Mouse (Mus musculus): ENCODE measurements at regions not wholly inside any gene's neighbourhood (a gene's known extent, or its start where the extent isn't known, plus 50 kb on each side); places are given as distances from the start of the nearest gene placed in this dataset.

GRCm38 (mm10) chr3:58135607-58136365 is 278.7 kb upstream of the Tsc22d2 start:
- Histone ChIP-seq H3K9ac (ENCODE audit: insufficient read depth, low read depth, low read length, poor library complexity, severe bottlenecking) (no peak overlapping the region), H3K4me3 (ENCODE audit: insufficient read depth in 1 of 2, low read depth in 1 of 2, low read length in 2 of 2, poor library complexity in 1 of 2, severe bottlenecking in 1 of 2) (no peak overlapping the region), H3K4me1 (ENCODE audit: control insufficient read depth in 2 of 2, insufficient read depth in 2 of 2, low read length in 2 of 2, poor library complexity in 1 of 2) (peaks cover 0 to 5% of the 10 kb centered on the region in 2 experiments; a peak in 2 of 4 replicates), H3K27ac (ENCODE audit: insufficient read depth, low read depth, low read length, poor library complexity, severe bottlenecking) (no peak overlapping the region), H3K9me3 (ENCODE audit: control insufficient read depth, insufficient read depth, low read depth, low read length) (no peaks in the 10 kb centered on the region), H3K36me3 (ENCODE audit: control insufficient read depth, insufficient read depth, low read length, poor library complexity, severe bottlenecking) (no peaks in the 10 kb centered on the region)
- no peak for DNase-seq (ENCODE audit: low read depth, low spot score)
- in situ Hi-C loops (cut with MboI; ENCODE audit: low sequenced_read_pairs in 2 of 2, unreplicated experiment in 2 of 2), result no loop called here
- no peak for TF ChIP-seq ZNF384 (IDR thresholded peaks at IDR 0.05; ENCODE audit: low read depth, low read length)
- no peak for TF ChIP-seq ZC3H11A (IDR thresholded peaks at IDR 0.05; ENCODE audit: borderline replicate concordance, low read depth, low read length)
- TF ChIP-seq MAFK (IDR thresholded peaks at IDR 0.05; ENCODE audit: insufficient read depth, low read depth, low read length), result peak; percentile 45; the same call in 1 of the 2 replicates
- TF ChIP-seq CHD2 (IDR thresholded peaks at IDR 0.05; ENCODE audit: low read depth, low read length), result no peak
- no peak for TF ChIP-seq HCFC1 (IDR thresholded peaks at IDR 0.05; ENCODE audit: borderline replicate concordance, insufficient read depth, low read length)

- H3K4me1 ChIP-seq (ENCODE audit: control insufficient read depth in 2 of 2, insufficient read depth in 2 of 2, low read length in 2 of 2, poor library complexity in 1 of 2), result peaks cover 0 to 2% of the 10 kb centered on the region in 2 experiments; a peak in 1 of 4 replicates
- no peaks in the 10 kb centered on the region for H3K9me3 ChIP-seq (ENCODE audit: control insufficient read depth, insufficient read depth, low read depth, low read length)
- H3K9ac ChIP-seq (ENCODE audit: insufficient read depth, low read depth, low read length, poor library complexity, severe bottlenecking), result no peak overlapping the region
- no peaks in the 10 kb centered on the region for H3K36me3 ChIP-seq (ENCODE audit: control insufficient read depth, insufficient read depth, low read length, poor library complexity, severe bottlenecking)
- no peak overlapping the region for H3K4me3 ChIP-seq (ENCODE audit: insufficient read depth in 1 of 2, low read depth in 1 of 2, low read length in 2 of 2, poor library complexity in 1 of 2, severe bottlenecking in 1 of 2)
- in situ Hi-C loops (cut with MboI; ENCODE audit: low sequenced_read_pairs in 2 of 2, unreplicated experiment in 2 of 2), result no loop called here
- H3K27ac ChIP-seq (ENCODE audit: insufficient read depth, low read depth, low read length, poor library complexity, severe bottlenecking), result no peak overlapping the region
- no peak for DNase-seq (ENCODE audit: low read depth, low spot score)
- TF ChIP-seq ZNF384 (IDR thresholded peaks at IDR 0.05; ENCODE audit: low read depth, low read length) (no peak), MAFK (IDR thresholded peaks at IDR 0.05; ENCODE audit: insufficient read depth, low read depth, low read length) (no peak), HCFC1 (IDR thresholded peaks at IDR 0.05; ENCODE audit: borderline replicate concordance, insufficient read depth, low read length) (no peak), ZC3H11A (IDR thresholded peaks at IDR 0.05; ENCODE audit: borderline replicate concordance, low read depth, low read length) (peak; percentile 19; the same call in 1 of the 2 replicates), CHD2 (IDR thresholded peaks at IDR 0.05; ENCODE audit: low read depth, low read length) (no peak)
These were observed 275.6 kb upstream of the Tsc22d2 start for GRCm38 (mm10) chr3:58138726-58139585.

- in situ Hi-C loops (cut with MboI; ENCODE audit: low sequenced_read_pairs in 2 of 2, unreplicated experiment in 2 of 2), result no loop called here
- no peaks in the 10 kb centered on the region for H3K4me1 ChIP-seq (ENCODE audit: control insufficient read depth in 2 of 2, insufficient read depth in 2 of 2, low read length in 2 of 2, poor library complexity in 1 of 2)
- H3K9me3 ChIP-seq (ENCODE audit: control insufficient read depth, insufficient read depth, low read depth, low read length), result no peaks in the 10 kb centered on the region
- H3K4me3 ChIP-seq (ENCODE audit: insufficient read depth in 1 of 2, low read depth in 1 of 2, low read length in 2 of 2, poor library complexity in 1 of 2, severe bottlenecking in 1 of 2), result no peak overlapping the region
- no peak for TF ChIP-seq ZNF384 (IDR thresholded peaks at IDR 0.05; ENCODE audit: low read depth, low read length)
- H3K27ac ChIP-seq (ENCODE audit: insufficient read depth, low read depth, low read length, poor library complexity, severe bottlenecking), result no peak overlapping the region
- DNase-seq (ENCODE audit: low read depth, low spot score), result no peak
- no peak overlapping the region for H3K9ac ChIP-seq (ENCODE audit: insufficient read depth, low read depth, low read length, poor library complexity, severe bottlenecking)
- H3K36me3 ChIP-seq (ENCODE audit: control insufficient read depth, insufficient read depth, low read length, poor library complexity, severe bottlenecking), result no peaks in the 10 kb centered on the region
These were observed 268.4 kb upstream of the Tsc22d2 start for GRCm38 (mm10) chr3:58146108-58146507.

GRCm38 (mm10) chr3:58146762-58147161 is 267.8 kb upstream of the Tsc22d2 start:
- Histone ChIP-seq H3K36me3 (ENCODE audit: control insufficient read depth, insufficient read depth, low read length, poor library complexity, severe bottlenecking) (no peaks in the 10 kb centered on the region), H3K27ac (ENCODE audit: insufficient read depth, low read depth, low read length, poor library complexity, severe bottlenecking) (no peak overlapping the region), H3K9me3 (ENCODE audit: control insufficient read depth, insufficient read depth, low read depth, low read length) (no peaks in the 10 kb centered on the region), H3K4me3 (ENCODE audit: insufficient read depth in 1 of 2, low read depth in 1 of 2, low read length in 2 of 2, poor library complexity in 1 of 2, severe bottlenecking in 1 of 2) (no peak overlapping the region), H3K9ac (ENCODE audit: insufficient read depth, low read depth, low read length, poor library complexity, severe bottlenecking) (no peak overlapping the region), H3K4me1 (ENCODE audit: control insufficient read depth in 2 of 2, insufficient read depth in 2 of 2, low read length in 2 of 2, poor library complexity in 1 of 2) (no peaks in the 10 kb centered on the region)
- in situ Hi-C loops (cut with MboI; ENCODE audit: low sequenced_read_pairs in 2 of 2, unreplicated experiment in 2 of 2), result no loop called here
- no peak for DNase-seq (ENCODE audit: low read depth, low spot score)
- TF ChIP-seq CHD2 (IDR thresholded peaks at IDR 0.05; ENCODE audit: low read depth, low read length) (no peak), ZC3H11A (IDR thresholded peaks at IDR 0.05; ENCODE audit: borderline replicate concordance, low read depth, low read length) (no peak), ZNF384 (IDR thresholded peaks at IDR 0.05; ENCODE audit: low read depth, low read length) (no peak), HCFC1 (IDR thresholded peaks at IDR 0.05; ENCODE audit: borderline replicate concordance, insufficient read depth, low read length) (no peak), MAFK (IDR thresholded peaks at IDR 0.05; ENCODE audit: insufficient read depth, low read depth, low read length) (no peak)

Measured in ES-E14 (cell line).